Mouse (Mus musculus) erythroblast, embryonic 14.5 days (primary cell): Measurements from ENCODE around the gene Pla2r1. TPM values are rescaled to one million over a fixed set of nuclear protein-coding genes. Genes with fewer than 3 reads are reported as not detected.

Experiments
- H3K27me3 ChIP-seq: 2 replicates; pipeline ENCODE4 v1.6.1; 2012; ENCODE audit warnings: inconsistent platforms; ENCODE audit not compliant: control insufficient read depth
- H3K36me3 ChIP-seq: 2 replicates; pipeline ENCODE4 v1.6.1; 2012; ENCODE audit warnings: mild to moderate bottlenecking, inconsistent platforms; ENCODE audit not compliant: control insufficient read depth
- H3K4me1 ChIP-seq: 2 replicates; pipeline ENCODE4 v1.6.1; 2012; ENCODE audit warnings: inconsistent platforms; ENCODE audit not compliant: control insufficient read depth
- H3K4me3 ChIP-seq: replicated peaks from 2 replicates; pipeline ENCODE3; 2012; ENCODE audit warnings: moderate library complexity, mild to moderate bottlenecking, inconsistent platforms
- H3K9me3 ChIP-seq: 2 replicates; pipeline ENCODE4 v1.6.1; 2012; ENCODE audit warnings: low read length, inconsistent platforms, mixed read lengths; ENCODE audit not compliant: control insufficient read depth
- GATA1 ChIP-seq: IDR thresholded peaks from 2 replicates; pipeline ENCODE4 v1.6.1; 2012; ENCODE audit warnings: low read length, inconsistent platforms, mixed read lengths
- TAL1 ChIP-seq: IDR thresholded peaks from 3 replicates; pipeline ENCODE4 v1.6.1; 2012; ENCODE audit warnings: low read length, inconsistent platforms, mixed read lengths
- polyA plus RNA-seq: library from polyadenylated mRNA; stranded (reverse); fragments of >175 nt; gene quantifications from 2 replicates; pipeline ENCODE4 v1.2.3, GENCODE M21; 2012

Pla2r1 gene
- polyA plus RNA-seq, 1 experiment: not detected

GRCm38 (mm10) chr2:60546082-60546481 lies 7.0 kb downstream of the Pla2r1 start:
- Histone ChIP-seq H3K9me3 (no peaks in the 10 kb centered on the region), H3K36me3 (no peaks in the 10 kb centered on the region), H3K27me3 (no peaks in the 10 kb centered on the region), H3K4me3 (no peak overlapping the region), H3K4me1 (no peaks in the 10 kb centered on the region)
- no peak for TF ChIP-seq GATA1
- TF ChIP-seq TAL1: no peak

GRCm38 (mm10) chr2:60544006-60544405 lies 9.1 kb downstream of the Pla2r1 start:
- H3K4me3 ChIP-seq: no peak overlapping the region
- no peaks in the 10 kb centered on the region for H3K36me3 ChIP-seq
- H3K9me3 ChIP-seq: no peaks in the 10 kb centered on the region
- H3K4me1 ChIP-seq: no peaks in the 10 kb centered on the region
- no peaks in the 10 kb centered on the region for H3K27me3 ChIP-seq
- TF ChIP-seq TAL1 (no peak), GATA1 (no peak)

DNA sequence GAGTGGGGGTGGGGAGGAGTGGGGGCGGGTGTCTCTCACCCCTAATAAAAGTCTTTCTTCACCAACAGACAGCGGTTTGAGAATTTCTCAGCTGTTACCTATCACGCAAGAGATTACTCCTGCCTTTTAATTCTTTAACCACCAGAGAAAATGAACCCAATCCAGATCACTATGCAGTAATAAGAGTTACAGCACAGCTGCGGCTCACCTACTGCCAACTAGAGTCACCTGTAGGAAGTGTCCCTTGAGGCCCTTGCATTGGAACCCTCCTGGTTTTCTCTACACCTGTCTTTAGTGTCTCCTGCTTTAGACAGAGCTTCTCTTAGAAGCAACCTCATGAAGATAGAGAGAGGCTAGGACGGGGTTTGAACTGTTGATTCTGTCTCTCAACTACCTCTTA lies 11.4 kb downstream of the Pla2r1 start:
- Histone ChIP-seq H3K36me3 (no peaks in the 10 kb centered on the region), H3K27me3 (no peaks in the 10 kb centered on the region), H3K4me3 (no peak overlapping the region), H3K4me1 (no peaks in the 10 kb centered on the region), H3K9me3 (peaks cover 2% of the 10 kb centered on the region)
- TF ChIP-seq TAL1 (no peak), GATA1 (no peak)

- H3K9me3 ChIP-seq: peaks cover 2% of the 10 kb centered on the region
- H3K27me3 ChIP-seq: no peaks in the 10 kb centered on the region
- H3K4me3 ChIP-seq: no peak overlapping the region
- no peaks in the 10 kb centered on the region for H3K36me3 ChIP-seq
- no peak for TF ChIP-seq TAL1
- no peak for TF ChIP-seq GATA1
- no peaks in the 10 kb centered on the region; the same call in 1 of the 2 replicates for H3K4me1 ChIP-seq
Observed at GRCm38 (mm10) chr2:60540346-60540745, 12.8 kb downstream of the Pla2r1 start.

- H3K4me3 ChIP-seq: no peak overlapping the region
- H3K36me3 ChIP-seq: no peaks in the 10 kb centered on the region
- no peaks in the 10 kb centered on the region for H3K27me3 ChIP-seq
- TF ChIP-seq GATA1 (no peak), TAL1 (no peak)
- H3K4me1 ChIP-seq: no peaks in the 10 kb centered on the region; the same call in 1 of the 2 replicates
- H3K9me3 ChIP-seq: peaks cover 2% of the 10 kb centered on the region
Observed at GRCm38 (mm10) chr2:60538710-60539109, 14.4 kb downstream of the Pla2r1 start.

- Histone ChIP-seq H3K9me3 (peaks cover 2% of the 10 kb centered on the region), H3K4me1 (no peaks in the 10 kb centered on the region; the same call in 1 of the 2 replicates), H3K36me3 (no peaks in the 10 kb centered on the region), H3K4me3 (no peak overlapping the region), H3K27me3 (no peaks in the 10 kb centered on the region)
- no peak for TF ChIP-seq TAL1
- no peak for TF ChIP-seq GATA1
Observed at GRCm38 (mm10) chr2:60538274-60538673, 14.8 kb downstream of the Pla2r1 start.

GRCm38 (mm10) chr2:60534755-60535154 lies 18.4 kb downstream of the Pla2r1 start:
- Histone ChIP-seq H3K27me3 (no peaks in the 10 kb centered on the region), H3K9me3 (peaks cover 2% of the 10 kb centered on the region)

DNA sequence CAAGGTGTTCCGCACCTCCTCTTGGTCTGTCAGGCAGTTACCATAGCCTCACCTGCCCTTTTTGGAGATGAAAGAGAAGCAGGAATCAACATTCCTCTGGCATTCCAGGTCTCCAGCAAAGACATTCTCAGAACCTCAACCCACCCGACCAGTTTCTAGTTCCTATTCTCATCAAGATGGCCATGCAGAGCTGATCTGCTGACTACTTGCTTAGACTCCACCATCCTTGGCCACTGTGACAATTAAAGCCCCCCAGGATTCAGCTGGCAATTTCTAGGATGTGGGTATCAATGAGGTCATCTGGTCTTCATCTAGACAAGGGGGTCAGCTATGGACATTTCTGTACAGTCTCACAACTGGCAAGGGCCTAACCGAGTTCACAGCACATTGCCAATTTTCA lies 20.1 kb downstream of the Pla2r1 start:
- TF ChIP-seq GATA1 (no peak), TAL1 (no peak)
- H3K27me3 ChIP-seq: no peaks in the 10 kb centered on the region
- no peak overlapping the region for H3K4me3 ChIP-seq
- H3K36me3 ChIP-seq: no peaks in the 10 kb centered on the region
- H3K9me3 ChIP-seq: peaks cover 2% of the 10 kb centered on the region
- no peaks in the 10 kb centered on the region; the same call in 1 of the 2 replicates for H3K4me1 ChIP-seq

More at GRCm38 (mm10) chr2:60534755-60535154, 18.4 kb downstream of the Pla2r1 start:
- Histone ChIP-seq H3K4me3 (no peak overlapping the region), H3K4me1 (no peaks in the 10 kb centered on the region; the same call in 1 of the 2 replicates), H3K36me3 (no peaks in the 10 kb centered on the region)
- no peak for TF ChIP-seq TAL1
- TF ChIP-seq GATA1: no peak

GRCm38 (mm10) chr2:60532495-60532894 lies 20.6 kb downstream of the Pla2r1 start:
- Histone ChIP-seq H3K4me3 (no peak overlapping the region), H3K27me3 (no peaks in the 10 kb centered on the region), H3K4me1 (no peaks in the 10 kb centered on the region; the same call in 1 of the 2 replicates), H3K9me3 (peaks cover 1% of the 10 kb centered on the region), H3K36me3 (no peaks in the 10 kb centered on the region)
- TF ChIP-seq GATA1 (no peak), TAL1 (no peak)

GRCm38 (mm10) chr2:60515817-60516216 lies 37.3 kb downstream of the Pla2r1 start:
- H3K36me3 ChIP-seq: no peaks in the 10 kb centered on the region
- TF ChIP-seq GATA1 (no peak), TAL1 (no peak)

More at GRCm38 (mm10) chr2:60515817-60516216, 37.3 kb downstream of the Pla2r1 start:
- Histone ChIP-seq H3K9me3 (no peaks in the 10 kb centered on the region), H3K4me1 (no peaks in the 10 kb centered on the region), H3K4me3 (no peak overlapping the region), H3K27me3 (no peaks in the 10 kb centered on the region)
